8 mouse cellular contexts compared by ENCODE assay signal in genomic region chr15:80710608-80711363, GRCm38 (mm10). TPM values are rescaled to one million over a fixed set of nuclear protein-coding genes. Genes with fewer than 3 reads are reported as not detected.
DNase-seq lines count a peak whose midpoint lies in the region; ATAC-seq and TF ChIP-seq lines count a peak whose summit lies in the region.

Tnrc6b (plus strand) TSS chr15:80711313.

- H3K27ac ChIP-seq in heart, embryonic 12.5 days (ENCODE audit: poor library complexity, severe bottlenecking) = peak within 1 kb of the TSS; percentile 81
- peak within 1 kb of the TSS; percentile 95 for H3K27ac ChIP-seq in kidney, postnatal 0 days
- H3K27ac ChIP-seq in liver, embryonic 11.5 days (ENCODE audit: low read depth, low read length) = peak within 1 kb of the TSS; percentile 79
- H3K27ac ChIP-seq in stomach, embryonic 14.5 days (ENCODE audit: low read length) = peak within 1 kb of the TSS; percentile 85

- DNase-seq in CD4-positive helper T cell, adult 2 months (ENCODE audit: low read depth, low spot score) = peak; percentile 100
- peak; percentile 99 for DNase-seq in brain, embryonic 18.5 days (ENCODE audit: low read depth, low spot score)
- DNase-seq in kidney, postnatal 0 days (ENCODE audit: low spot score) = peak; percentile 100
- peak; percentile 93 for DNase-seq in liver, embryonic 11.5 days (ENCODE audit: low spot score)
- peak; percentile 99 for DNase-seq in naive thymus-derived CD4-positive, alpha-beta T cell, adult 2 months (ENCODE audit: low read depth)

- peaks cover 30% of the 10 kb centered on the region for H3K4me1 ChIP-seq in heart, embryonic 12.5 days (replicated peaks)
- H3K4me1 ChIP-seq in kidney, postnatal 0 days (replicated peaks; ENCODE audit: insufficient read depth, low read length) = peaks cover 4% of the 10 kb centered on the region; the same call in 1 of the 2 replicates
- H3K4me1 ChIP-seq in liver, embryonic 11.5 days (replicated peaks; ENCODE audit: control insufficient read depth, insufficient read depth, low read length) = peaks cover 10% of the 10 kb centered on the region
- peaks cover 25% of the 10 kb centered on the region for H3K4me1 ChIP-seq in stomach, embryonic 14.5 days (ENCODE audit: control insufficient read depth, insufficient read depth, low read length)

- no peaks in the 10 kb centered on the region for H3K9me3 ChIP-seq in heart, embryonic 12.5 days (replicated peaks)
- no peaks in the 10 kb centered on the region for H3K9me3 ChIP-seq in kidney, postnatal 0 days (replicated peaks; ENCODE audit: low read length)
- no peaks in the 10 kb centered on the region for H3K9me3 ChIP-seq in liver, embryonic 11.5 days (ENCODE audit: control insufficient read depth, low read length)
- H3K9me3 ChIP-seq in stomach, embryonic 14.5 days (ENCODE audit: control insufficient read depth, low read depth, low read length) = no peaks in the 10 kb centered on the region

- H3K27me3 ChIP-seq in heart, embryonic 12.5 days (replicated peaks) = no peaks in the 10 kb centered on the region
- no peaks in the 10 kb centered on the region for H3K27me3 ChIP-seq in kidney, postnatal 0 days (ENCODE audit: insufficient read depth, low read length)
- H3K27me3 ChIP-seq in liver, embryonic 11.5 days (replicated peaks; ENCODE audit: control insufficient read depth, insufficient read depth, low read length) = no peaks in the 10 kb centered on the region
- H3K27me3 ChIP-seq in stomach, embryonic 14.5 days (ENCODE audit: control insufficient read depth, insufficient read depth, low read length) = no peaks in the 10 kb centered on the region

- WGBS in heart, embryonic 12.5 days = under 1% methylated on average over 39 of the region's 39 CpGs
- WGBS in kidney, postnatal 0 days = under 1% methylated on average over 39 of the region's 39 CpGs
- under 1% methylated on average over 39 of the region's 39 CpGs for WGBS in liver, embryonic 11.5 days
- under 1% methylated on average over 39 of the region's 39 CpGs for WGBS in stomach, embryonic 14.5 days

- H3K4me2 ChIP-seq in heart, embryonic 12.5 days = peak within 1 kb of the TSS; percentile 95
- peak within 1 kb of the TSS; percentile 75 for H3K4me2 ChIP-seq in kidney, postnatal 0 days (ENCODE audit: low read length)
- peak within 1 kb of the TSS; percentile 88 for H3K4me2 ChIP-seq in liver, embryonic 11.5 days
- peak within 1 kb of the TSS; percentile 83 for H3K4me2 ChIP-seq in stomach, embryonic 14.5 days (replicated peaks; ENCODE audit: low read depth, low read length)

- H3K9ac ChIP-seq in heart, embryonic 12.5 days = peak within 1 kb of the TSS; percentile 82
- peak within 1 kb of the TSS; percentile 88 for H3K9ac ChIP-seq in kidney, postnatal 0 days (ENCODE audit: low read depth, low read length)
- H3K9ac ChIP-seq in liver, embryonic 11.5 days (ENCODE audit: low read depth, low read length) = peak within 1 kb of the TSS; percentile 79
- peak within 1 kb of the TSS; percentile 85 for H3K9ac ChIP-seq in stomach, embryonic 14.5 days (replicated peaks; ENCODE audit: low read depth, low read length)

- TF ChIP-seq CTCF in kidney, postnatal 0 days (IDR thresholded peaks at IDR 0.05; ENCODE audit: low read depth) = no peak

- peak; percentile 93 for ATAC-seq in erythroid progenitor cell, adult 5-6 weeks (replicated peaks; ENCODE audit: low FRiP score, poor library complexity, severe bottlenecking)
- peak; percentile 96 for ATAC-seq in heart, embryonic 12.5 days (ENCODE audit: insufficient number of reproducible peaks, low FRiP score)
- ATAC-seq in kidney, postnatal 0 days (replicated peaks; ENCODE audit: low FRiP score, low read depth) = peak; percentile 95
- peak; percentile 97 for ATAC-seq in liver, embryonic 11.5 days (replicated peaks; ENCODE audit: low FRiP score)
- peak; percentile 94 for ATAC-seq in stomach, embryonic 14.5 days (ENCODE audit: insufficient number of reproducible peaks, insufficient read depth, low FRiP score, low read depth)

- no peaks in the 10 kb centered on the region for H3K36me3 ChIP-seq in heart, embryonic 12.5 days
- H3K36me3 ChIP-seq in kidney, postnatal 0 days (ENCODE audit: insufficient read depth, low read length) = no peaks in the 10 kb centered on the region
- no peaks in the 10 kb centered on the region for H3K36me3 ChIP-seq in liver, embryonic 11.5 days (ENCODE audit: control insufficient read depth, insufficient read depth, low read length)
- H3K36me3 ChIP-seq in stomach, embryonic 14.5 days (ENCODE audit: control insufficient read depth, insufficient read depth, low read length) = no peaks in the 10 kb centered on the region

- peak within 1 kb of the TSS; percentile 83 for H3K4me3 ChIP-seq in heart, embryonic 12.5 days
- peak within 1 kb of the TSS; percentile 79 for H3K4me3 ChIP-seq in kidney, postnatal 0 days (replicated peaks; ENCODE audit: low read depth, low read length)
- peak within 1 kb of the TSS; percentile 94 for H3K4me3 ChIP-seq in liver, embryonic 11.5 days (ENCODE audit: low read depth, low read length)
- H3K4me3 ChIP-seq in stomach, embryonic 14.5 days (ENCODE audit: low read depth, low read length) = peak within 1 kb of the TSS; percentile 94

RNA-seq across cellular contexts. Expression of gene Tnrc6b, which starts in this region (rescaled TPM):
- total RNA-seq in erythroid progenitor cell, adult 5-6 weeks (2015; ENCODE audit: low replicate concordance) = 113 and 187 TPM in 2 replicates
- total RNA-seq in erythroid progenitor cell, adult 5-6 weeks (2017; ENCODE audit: low replicate concordance) = 141 and 357 TPM in 2 replicates
- 36.8 and 38.5 TPM in 2 replicates for polyA plus RNA-seq in heart, embryonic 12.5 days (2016; fragmentation: Nextera tagmentation; extraction: Ambion mirVana)
- polyA plus RNA-seq in kidney, postnatal 0 days (2015; fragmentation: Nextera tagmentation; extraction: Ambion mirVana) = 11.2 and 15.4 TPM in 2 replicates
- polyA plus RNA-seq in liver, embryonic 11.5 days (2014; fragmentation: Nextera tagmentation; extraction: Ambion mirVana) = 17.7 and 18.5 TPM in 2 replicates
- 25.5 and 28.7 TPM in 2 replicates for polyA plus RNA-seq in stomach, embryonic 14.5 days (2014; fragmentation: Nextera tagmentation; extraction: Ambion mirVana)

Comparison
In these comparisons a context has a peak if more than half of its experiments do, and no peak if none do; other contexts are left out.
1. Peak in every context shown above with its lines: DNase-seq, ATAC-seq, H3K4me3 ChIP-seq and H3K27ac ChIP-seq.